Mouse (Mus musculus) midbrain, embryonic 14.5 days (tissue): ENCODE data around the gene Gm266. TPM values are rescaled to one million over a fixed set of nuclear protein-coding genes. Genes with fewer than 3 reads are reported as not detected.

Experiments
- ATAC-seq: fragments of 200-750 bp; cut with Nextera tagmentation; 2 replicates; pipeline ENCODE4 v1.8.0; 2017; ENCODE audit warnings: moderate number of reproducible peaks, moderate library complexity; ENCODE audit not compliant: low FRiP score, low TSS enrichment
- DNase-seq: peaks from one replicate; pipeline ENCODE4 v3.0.0-alpha.2; 2015
- H3K27ac ChIP-seq: fragments of 300-500 bp; sonication (generic); replicated peaks from 2 replicates; pipeline ENCODE4 v1.5.1; 2014; ENCODE audit warnings: mild to moderate bottlenecking, low read depth, low read length, moderate library complexity
- H3K27me3 ChIP-seq: fragments of 300-500 bp; sonication (generic); 2 replicates; pipeline ENCODE4 v1.6.1; 2014; ENCODE audit warnings: low read length, control low read depth, mixed read lengths; ENCODE audit not compliant: control insufficient read depth, insufficient read depth
- H3K36me3 ChIP-seq: fragments of 300-500 bp; sonication (generic); 2 replicates; pipeline ENCODE4 v1.6.1; 2014; ENCODE audit warnings: low read length, control low read depth; ENCODE audit not compliant: control insufficient read depth, insufficient read depth
- H3K4me1 ChIP-seq: fragments of 300-500 bp; sonication (generic); 2 replicates; pipeline ENCODE4 v1.6.1; 2014; ENCODE audit warnings: mild to moderate bottlenecking, antibody characterized with exemption, low read length, control low read depth; ENCODE audit not compliant: control insufficient read depth, insufficient read depth
- H3K4me2 ChIP-seq: fragments of 300-500 bp; sonication (generic); 2 replicates; pipeline ENCODE4 v1.6.1; 2014; ENCODE audit warnings: mild to moderate bottlenecking, low read length, moderate library complexity
- H3K4me3 ChIP-seq: fragments of 300-500 bp; sonication (generic); replicated peaks from 2 replicates; pipeline ENCODE4 v1.5.1; 2014; ENCODE audit warnings: low read depth, low read length
- H3K9ac ChIP-seq: fragments of 300-500 bp; sonication (generic); replicated peaks from 2 replicates; pipeline ENCODE4 v1.6.1; 2014; ENCODE audit warnings: mild to moderate bottlenecking, low read length, moderate library complexity
- H3K9me3 ChIP-seq: fragments of 300-500 bp; sonication (generic); 2 replicates; pipeline ENCODE4 v1.6.1; 2016; ENCODE audit warnings: low read length, control low read depth, mixed read lengths; ENCODE audit not compliant: control insufficient read depth
- WGBS: fragments of 180-500 bp; shearing (Covaris S2); extraction: QIAGEN DNeasy Blood & Tissue Kit; methylation state at CpG from one replicate; pipeline ENCODE4 v1.1.7; 2014; 5-methylcytosine and 5-hydroxymethylcytosine counted together
- polyA plus RNA-seq: library from polyadenylated mRNA; unstranded; fragments of >200 nt; fragmentation: Nextera tagmentation; extraction: Ambion mirVana; gene quantifications from 2 replicates; pipeline ENCODE4 v1.2.1, GENCODE M21; 2014

Gm266 gene
- polyA plus RNA-seq, 1 experiment from 2014 or later: 1.9 TPM

GRCm38 (mm10) chr12:111519821-111520220, 34.2 kb upstream of the Gm266 start:
- Histone ChIP-seq H3K4me1 (no peaks in the 10 kb centered on the region), H3K4me2 (no peak overlapping the region), H3K27me3 (no peaks in the 10 kb centered on the region), H3K4me3 (no peak overlapping the region), H3K9ac (no peak overlapping the region), H3K27ac (no peak overlapping the region), H3K36me3 (no peaks in the 10 kb centered on the region), H3K9me3 (0 out of 2 replicates have a peak, but pooled peaks cover 4% of the 10 kb centered on the region)
- no peak for ATAC-seq
- no peak for DNase-seq
- 73% methylated on average over 5 of the region's 5 CpGs for WGBS

GRCm38 (mm10) chr12:111518391-111518790, 32.8 kb upstream of the Gm266 start:
- Histone ChIP-seq H3K4me3 (no peak overlapping the region), H3K9ac (no peak overlapping the region), H3K4me2 (no peak overlapping the region), H3K27me3 (no peaks in the 10 kb centered on the region), H3K4me1 (no peaks in the 10 kb centered on the region), H3K9me3 (0 out of 2 replicates have a peak, but pooled peaks cover 4% of the 10 kb centered on the region), H3K27ac (no peak overlapping the region), H3K36me3 (no peaks in the 10 kb centered on the region)
- WGBS: 93% methylated on average over 9 of the region's 9 CpGs
- DNase-seq: no peak
- no peak for ATAC-seq

GRCm38 (mm10) chr12:111517901-111518300, 32.3 kb upstream of the Gm266 start:
- Histone ChIP-seq H3K27me3 (no peaks in the 10 kb centered on the region), H3K27ac (no peak overlapping the region), H3K36me3 (no peaks in the 10 kb centered on the region), H3K4me2 (no peak overlapping the region), H3K4me1 (no peaks in the 10 kb centered on the region), H3K9me3 (0 out of 2 replicates have a peak, but pooled peaks cover 4% of the 10 kb centered on the region), H3K9ac (no peak overlapping the region), H3K4me3 (no peak overlapping the region)
- 66% methylated on average over 4 of the region's 4 CpGs for WGBS
- ATAC-seq: no peak
- no peak for DNase-seq

GRCm38 (mm10) chr12:111516826-111517225, 31.2 kb upstream of the Gm266 start:
- H3K9ac ChIP-seq: no peak overlapping the region
- WGBS: 93% methylated on average over 6 of the region's 6 CpGs
- no peaks in the 10 kb centered on the region for H3K36me3 ChIP-seq
- ATAC-seq: no peak
- no peak for DNase-seq
- H3K9me3 ChIP-seq: 0 out of 2 replicates have a peak, but pooled peaks cover under 1% of the 10 kb centered on the region
- H3K4me3 ChIP-seq: no peak overlapping the region
- no peak overlapping the region for H3K4me2 ChIP-seq
- no peak overlapping the region for H3K27ac ChIP-seq
- no peaks in the 10 kb centered on the region for H3K4me1 ChIP-seq
- no peaks in the 10 kb centered on the region for H3K27me3 ChIP-seq

- DNase-seq (no peak), ATAC-seq (no peak)
- Histone ChIP-seq H3K4me1 (no peaks in the 10 kb centered on the region), H3K27ac (no peak overlapping the region), H3K4me3 (no peak overlapping the region), H3K4me2 (no peak overlapping the region), H3K9me3 (no peaks in the 10 kb centered on the region), H3K27me3 (no peaks in the 10 kb centered on the region), H3K9ac (no peak overlapping the region), H3K36me3 (no peaks in the 10 kb centered on the region)
- WGBS: 95% methylated on average over 5 of the region's 5 CpGs
Measured at GRCm38 (mm10) chr12:111515920-111516319, 30.3 kb upstream of the Gm266 start.

GRCm38 (mm10) chr12:111514874-111515649, 29.4 kb upstream of the Gm266 start:
- no peaks in the 10 kb centered on the region for H3K27me3 ChIP-seq
- no peaks in the 10 kb centered on the region for H3K36me3 ChIP-seq
- no peaks in the 10 kb centered on the region for H3K4me1 ChIP-seq
- H3K4me3 ChIP-seq: no peak overlapping the region
- DNase-seq: no peak
- WGBS: 84% methylated on average over 7 of the region's 7 CpGs
- ATAC-seq: no peak
- H3K27ac ChIP-seq: 0 out of 2 replicates have a peak overlapping the region, but pooled peaks have one; percentile 26
- no peaks in the 10 kb centered on the region for H3K9me3 ChIP-seq
- no peak overlapping the region for H3K9ac ChIP-seq
- no peak overlapping the region for H3K4me2 ChIP-seq

- Histone ChIP-seq H3K36me3 (no peaks in the 10 kb centered on the region), H3K27ac (0 out of 2 replicates have a peak overlapping the region, but pooled peaks have one; percentile 37), H3K4me3 (no peak overlapping the region), H3K4me2 (no peak overlapping the region), H3K27me3 (no peaks in the 10 kb centered on the region), H3K9me3 (no peaks in the 10 kb centered on the region), H3K9ac (no peak overlapping the region), H3K4me1 (no peaks in the 10 kb centered on the region)
- ATAC-seq (no peak), DNase-seq (no peak)
- WGBS: 76% methylated on average over 7 of the region's 7 CpGs
Measured at GRCm38 (mm10) chr12:111514231-111514792, 28.7 kb upstream of the Gm266 start.

- Histone ChIP-seq H3K27ac (no peak overlapping the region), H3K27me3 (no peaks in the 10 kb centered on the region), H3K4me3 (no peak overlapping the region), H3K9ac (no peak overlapping the region), H3K4me2 (no peak overlapping the region), H3K4me1 (no peaks in the 10 kb centered on the region), H3K36me3 (no peaks in the 10 kb centered on the region), H3K9me3 (no peaks in the 10 kb centered on the region)
- WGBS: 53% methylated on average over 5 of the region's 5 CpGs
- ATAC-seq: no peak
- DNase-seq: peak; percentile 49
Measured at GRCm38 (mm10) chr12:111513673-111514072, 28.1 kb upstream of the Gm266 start.
